Mouse (Mus musculus) small intestine, adult 2 months (tissue): Measurements from ENCODE around the gene Ube2l3.

Experiments used
- CTCF ChIP-seq: fragments of 200-500 bp; IDR thresholded peaks from 2 replicates; pipeline ENCODE4 v1.5.1; 2012; ENCODE audit warnings: low read depth, mild to moderate bottlenecking, control low read depth, inconsistent platforms, low read length, moderate library complexity, mixed read lengths; ENCODE audit not compliant: insufficient replicate concordance, insufficient read length; ENCODE audit errors: extremely low read depth
- POLR2A ChIP-seq: fragments of 200-500 bp; IDR thresholded peaks from 2 replicates; pipeline ENCODE4 v1.6.1; 2012; ENCODE audit warnings: low read depth, mild to moderate bottlenecking, control low read depth, inconsistent platforms, low read length, moderate library complexity

DNA sequence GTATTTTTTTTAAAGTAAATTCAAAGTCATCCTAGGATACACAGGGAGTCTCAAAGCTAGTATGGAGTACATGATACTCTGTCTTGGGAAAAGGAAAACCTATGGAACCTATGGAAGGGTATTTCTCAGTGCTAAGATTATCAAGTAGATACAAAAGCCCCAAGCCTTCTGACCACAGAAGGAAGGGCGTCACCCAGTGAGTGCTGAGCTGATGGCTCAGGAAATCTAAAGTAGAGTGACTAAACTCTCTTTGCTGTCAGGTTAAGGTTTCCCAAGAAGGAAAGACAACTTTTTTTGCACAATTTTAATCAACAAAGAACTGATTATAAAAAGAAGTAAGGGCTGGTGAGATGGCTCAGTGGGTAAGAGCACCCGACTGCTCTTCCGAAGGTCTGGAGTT is 22.7 kb downstream of the Ube2l3 start:
- TF ChIP-seq POLR2A (no peak), CTCF (no peak)
